Mouse (Mus musculus) kidney, postnatal 0 days (tissue): ENCODE measurements at regions not wholly inside any gene's neighbourhood (a gene's known extent, or its start where the extent isn't known, plus 50 kb on each side); places are given as distances from the start of the nearest gene placed in this dataset.

ENCODE experiments used
- ATAC-seq: fragments of 200-750 bp; cut with Nextera tagmentation; replicated peaks from 2 replicates; pipeline ENCODE4 v1.8.0; 2017; ENCODE audit warnings: low read depth, moderate number of reproducible peaks, moderate TSS enrichment, moderate library complexity; ENCODE audit not compliant: low FRiP score
- DNase-seq: peaks from one replicate; pipeline ENCODE4 v3.0.0-alpha.2; 2016; ENCODE audit warnings: low spot score
- H3K27ac ChIP-seq: fragments of 300-500 bp; sonication (generic); 2 replicates; pipeline ENCODE4 v1.5.1; 2014; ENCODE audit warnings: mild to moderate bottlenecking
- H3K27me3 ChIP-seq: fragments of 300-500 bp; sonication (generic); 2 replicates; pipeline ENCODE4 v1.6.1; 2014; ENCODE audit warnings: low read length, mixed read lengths; ENCODE audit not compliant: insufficient read depth
- H3K36me3 ChIP-seq: fragments of 300-500 bp; sonication (generic); 2 replicates; pipeline ENCODE4 v1.6.1; 2014; ENCODE audit warnings: low read length, mixed read lengths; ENCODE audit not compliant: insufficient read depth
- H3K4me1 ChIP-seq: fragments of 300-500 bp; sonication (generic); replicated peaks from 2 replicates; pipeline ENCODE4 v1.6.1; 2014; ENCODE audit warnings: antibody characterized with exemption, low read length, mixed read lengths; ENCODE audit not compliant: insufficient read depth
- H3K4me2 ChIP-seq: fragments of 300-500 bp; sonication (generic); 2 replicates; pipeline ENCODE4 v1.6.1; 2014; ENCODE audit warnings: mild to moderate bottlenecking, low read length, moderate library complexity, mixed read lengths
- H3K4me3 ChIP-seq: fragments of 300-500 bp; sonication (generic); replicated peaks from 2 replicates; pipeline ENCODE4 v1.5.1; 2014; ENCODE audit warnings: low read depth, low read length
- H3K9ac ChIP-seq: fragments of 300-500 bp; sonication (generic); 2 replicates; pipeline ENCODE4 v1.6.1; 2014; ENCODE audit warnings: low read depth, low read length
- H3K9me3 ChIP-seq: fragments of 300-500 bp; sonication (generic); replicated peaks from 2 replicates; pipeline ENCODE4 v1.6.1; 2016; ENCODE audit warnings: low read length, inconsistent platforms, mixed read lengths
- CTCF ChIP-seq: IDR thresholded peaks from 2 replicates; pipeline ENCODE4 v1.5.1; 2016; ENCODE audit warnings: antibody characterized with exemption, low read depth, mild to moderate bottlenecking, moderate library complexity
- WGBS: fragments of 180-500 bp; shearing (Covaris S2); extraction: QIAGEN DNeasy Blood & Tissue Kit; methylation state at CpG from one replicate; pipeline ENCODE4 v1.1.7; 2014; 5-methylcytosine and 5-hydroxymethylcytosine counted together

- 35% methylated on average over 1 of the region's 1 CpGs for WGBS
Measured at GRCm38 (mm10) chr11:45752237-45752636, 99.6 kb upstream of the Clint1 start.

GRCm38 (mm10) chr11:45752791-45753190, 99.1 kb upstream of the Clint1 start:
- Histone ChIP-seq H3K27me3 (no peaks in the 10 kb centered on the region), H3K4me2 (no peak overlapping the region), H3K27ac (no peak overlapping the region), H3K4me3 (no peak overlapping the region), H3K9me3 (no peaks in the 10 kb centered on the region), H3K9ac (no peak overlapping the region), H3K4me1 (no peaks in the 10 kb centered on the region), H3K36me3 (no peaks in the 10 kb centered on the region)
- no peak for ATAC-seq
- WGBS, result 67% methylated on average over 2 of the region's 2 CpGs
- DNase-seq, result no peak
- TF ChIP-seq CTCF, result no peak

More at GRCm38 (mm10) chr11:45752237-45752636, 99.6 kb upstream of the Clint1 start:
- Histone ChIP-seq H3K4me1 (no peaks in the 10 kb centered on the region), H3K4me3 (no peak overlapping the region), H3K4me2 (no peak overlapping the region), H3K27ac (no peak overlapping the region), H3K9ac (no peak overlapping the region), H3K27me3 (no peaks in the 10 kb centered on the region), H3K36me3 (no peaks in the 10 kb centered on the region), H3K9me3 (no peaks in the 10 kb centered on the region)
- peak; percentile 89 for DNase-seq
- peak; percentile 74; the same call in 1 of the 2 replicates for ATAC-seq
- peak; percentile 82 for TF ChIP-seq CTCF

GRCm38 (mm10) chr11:45767081-45767480, 84.8 kb upstream of the Clint1 start:
- 56% methylated on average over 4 of the region's 4 CpGs for WGBS
- no peaks in the 10 kb centered on the region for H3K27me3 ChIP-seq
- H3K9ac ChIP-seq, result no peak overlapping the region
- H3K36me3 ChIP-seq, result no peaks in the 10 kb centered on the region
- ATAC-seq (no peak), DNase-seq (no peak)
- no peaks in the 10 kb centered on the region for H3K9me3 ChIP-seq
- no peaks in the 10 kb centered on the region for H3K4me1 ChIP-seq
- H3K27ac ChIP-seq, result no peak overlapping the region
- no peak overlapping the region for H3K4me2 ChIP-seq
- no peak overlapping the region for H3K4me3 ChIP-seq
- no peak for TF ChIP-seq CTCF

- no peak for ATAC-seq
- no peak for TF ChIP-seq CTCF
Measured at GRCm38 (mm10) chr11:45782435-45782834, 69.4 kb upstream of the Clint1 start.

GRCm38 (mm10) chr11:45785806-45786205, 66.0 kb upstream of the Clint1 start:
- H3K9me3 ChIP-seq, result no peaks in the 10 kb centered on the region
- no peaks in the 10 kb centered on the region for H3K4me1 ChIP-seq
- H3K27me3 ChIP-seq, result no peaks in the 10 kb centered on the region
- 59% methylated on average over 9 of the region's 9 CpGs for WGBS
- ATAC-seq (no peak), DNase-seq (no peak)
- no peak overlapping the region for H3K27ac ChIP-seq
- no peak overlapping the region for H3K9ac ChIP-seq
- TF ChIP-seq CTCF, result no peak
- no peaks in the 10 kb centered on the region for H3K36me3 ChIP-seq
- no peak overlapping the region for H3K4me3 ChIP-seq
- no peak overlapping the region for H3K4me2 ChIP-seq

More at GRCm38 (mm10) chr11:45782435-45782834, 69.4 kb upstream of the Clint1 start:
- Histone ChIP-seq H3K27ac (no peak overlapping the region), H3K4me2 (no peak overlapping the region), H3K4me1 (no peaks in the 10 kb centered on the region), H3K4me3 (no peak overlapping the region), H3K36me3 (no peaks in the 10 kb centered on the region), H3K27me3 (no peaks in the 10 kb centered on the region), H3K9ac (no peak overlapping the region), H3K9me3 (no peaks in the 10 kb centered on the region)
- WGBS, result 80% methylated on average over 4 of the region's 4 CpGs
- DNase-seq, result no peak

GRCm38 (mm10) chr11:45787408-45787807, 64.4 kb upstream of the Clint1 start:
- Histone ChIP-seq H3K4me2 (no peak overlapping the region), H3K27ac (no peak overlapping the region), H3K9ac (no peak overlapping the region), H3K9me3 (no peaks in the 10 kb centered on the region), H3K27me3 (no peaks in the 10 kb centered on the region), H3K4me1 (no peaks in the 10 kb centered on the region), H3K36me3 (no peaks in the 10 kb centered on the region), H3K4me3 (no peak overlapping the region)
- no peak for TF ChIP-seq CTCF
- ATAC-seq (no peak), DNase-seq (no peak)
- WGBS, result 93% methylated on average over 5 of the region's 5 CpGs

GRCm38 (mm10) chr11:45789886-45790285, 62.0 kb upstream of the Clint1 start:
- ATAC-seq, result no peak
- TF ChIP-seq CTCF, result no peak
- Histone ChIP-seq H3K27me3 (no peaks in the 10 kb centered on the region), H3K36me3 (no peaks in the 10 kb centered on the region), H3K9ac (no peak overlapping the region), H3K4me2 (no peak overlapping the region), H3K9me3 (no peaks in the 10 kb centered on the region), H3K4me1 (no peaks in the 10 kb centered on the region), H3K4me3 (no peak overlapping the region), H3K27ac (no peak overlapping the region)
- 96% methylated on average over 3 of the region's 3 CpGs for WGBS
- no peak for DNase-seq
